ENCODE assay signal across 17 mouse cellular contexts in genomic region chr7:100463194-100463593, GRCm38 (mm10). TPM values are rescaled to one million over a fixed set of nuclear protein-coding genes. Genes with fewer than 3 reads are reported as not detected.
DNase-seq lines count a peak whose midpoint lies in the region; ATAC-seq and TF ChIP-seq lines count a peak whose summit lies in the region.
"Had no signal": no experiment of that assay in that cellular context is flagged by ENCODE, and none has a peak within 500 bp of the region (broad histone marks: within the 10 kb centered on the region; RNA-seq: fewer than 3 reads in every experiment).

No protein-coding gene starts in this region.

- H3K4me2 ChIP-seq in liver, embryonic 16.5 days (ENCODE audit: low read depth, low read length), result peak overlapping the region; percentile 74
- H3K4me2 ChIP-seq: hindbrain, embryonic 13.5 days; lung, embryonic 14.5 days had no signal

- TF ChIP-seq CTCF in gastrocnemius, adult 2 months (IDR thresholded peaks at IDR 0.05), result no peak
- TF ChIP-seq CTCF in G1E (IDR thresholded peaks at IDR 0.05; ENCODE audit: low read depth, low read length), result no peak
- no peak for TF ChIP-seq CTCF in left cerebral cortex, adult 2 months (IDR thresholded peaks at IDR 0.05)

- no peaks in the 10 kb centered on the region for H3K27me3 ChIP-seq in G1E (ENCODE audit: insufficient read depth, low read length)
- H3K27me3 ChIP-seq in liver, embryonic 16.5 days (ENCODE audit: control insufficient read depth, insufficient read depth, low read depth, low read length), result no peaks in the 10 kb centered on the region
- H3K27me3 ChIP-seq: hindbrain, embryonic 13.5 days had no signal

- no peak for DNase-seq in gastrocnemius, adult 2 months
- DNase-seq in gastrocnemius, adult 8-10 months (ENCODE audit: low spot score in 2 of 2), result no peak
- peak; percentile 63 for DNase-seq in G1E (ENCODE audit: low spot score)
- peak; percentile 87 for DNase-seq in c-Kit-positive CD71-positive TER-119-positive erythroid progenitor cells, embryonic 14.5 days (ENCODE audit: low spot score)
- no peak for DNase-seq in urinary bladder, adult 2 months (ENCODE audit: low spot score)
- DNase-seq in urinary bladder, postnatal 25 days (ENCODE audit: low spot score), result no peak
- DNase-seq in left cerebral cortex, adult 2 months (ENCODE audit: extremely low spot score in 1 of 2, low spot score in 2 of 2), result no peak
- DNase-seq: heart, adult 18-20 months; lung, embryonic 14.5 days; right cerebral cortex, postnatal 25 days; thymus, adult 2 months had no signal

- H3K9ac ChIP-seq in liver, embryonic 16.5 days (ENCODE audit: low read depth, low read length), result peak overlapping the region; percentile 88
- H3K9ac ChIP-seq: hindbrain, embryonic 13.5 days; lung, embryonic 14.5 days had no signal

- intact Hi-C loops in gastrocnemius, adult 2 months (cut with DNase I), result no loop called here
- intact Hi-C loops in left cerebral cortex, adult 2 months (cut with DNase I), result no loop called here

- ATAC-seq in G1E (ENCODE audit: extremely low read depth, insufficient number of reproducible peaks, low FRiP score, poor library complexity, severe bottlenecking), result no peak
- peak; percentile 43 for ATAC-seq in liver, embryonic 16.5 days (ENCODE audit: low read depth)
- ATAC-seq: activated CD4-positive, CD25-positive, alpha-beta regulatory T cell, adult 4 months had no signal

- peak overlapping the region; percentile 52 for H3K27ac ChIP-seq in gastrocnemius, adult 2 months
- H3K27ac ChIP-seq in liver, embryonic 16.5 days (ENCODE audit: low read length), result peak overlapping the region; percentile 100
- no peak overlapping the region for H3K27ac ChIP-seq in left cerebral cortex, adult 2 months
- H3K27ac ChIP-seq: hindbrain, embryonic 13.5 days; layer of hippocampus, adult 2 months had no signal

- WGBS in liver, embryonic 16.5 days (ENCODE audit: insufficient replicate concordance), result 16% methylated on average over 9 of the region's 9 CpGs

- H3K9me3 ChIP-seq in G1E (replicated peaks), result no peaks in the 10 kb centered on the region
- H3K9me3 ChIP-seq in liver, embryonic 16.5 days (replicated peaks; ENCODE audit: control insufficient read depth, low read length), result no peaks in the 10 kb centered on the region
- H3K9me3 ChIP-seq: hindbrain, embryonic 13.5 days had no signal

- peaks cover 72% of the 10 kb centered on the region for H3K36me3 ChIP-seq in G1E (replicated peaks)
- H3K36me3 ChIP-seq in liver, embryonic 16.5 days (ENCODE audit: control insufficient read depth, insufficient read depth), result peaks cover 6% of the 10 kb centered on the region; the same call in 1 of the 2 replicates

- peaks cover 85% of the 10 kb centered on the region for H3K4me1 ChIP-seq in G1E (ENCODE audit: insufficient read depth, low read depth, low read length)
- peaks cover 83% of the 10 kb centered on the region for H3K4me1 ChIP-seq in liver, embryonic 16.5 days (ENCODE audit: control insufficient read depth, low read depth, low read length)

- H3K4me3 ChIP-seq in gastrocnemius, adult 2 months, result no peak overlapping the region
- H3K4me3 ChIP-seq in G1E (ENCODE audit: low read depth, low read length), result no peak overlapping the region; the same call in 1 of the 2 replicates
- peak overlapping the region; percentile 70 for H3K4me3 ChIP-seq in liver, embryonic 16.5 days (ENCODE audit: low read depth, low read length)
- H3K4me3 ChIP-seq in left cerebral cortex, adult 2 months, result no peak overlapping the region
- H3K4me3 ChIP-seq: hindbrain, embryonic 13.5 days; layer of hippocampus, adult 2 months; myocyte had no signal

RNA-seq across cellular contexts. Expression of gene Ucp3, which starts 9.6 kb away (rescaled TPM):
- 100 to 1,000 TPM; 141 to 174 TPM for total RNA-seq in gastrocnemius, adult 2 months (2021)
- 100 to 1,000 TPM in 2 of 4 experiments, 10 to 100 TPM in 2; 88.7 to 109 (median 102) TPM for total RNA-seq in gastrocnemius, adult 8-10 months (2022)
- total RNA-seq in G1E (2014; fragmentation: Nextera tagmentation) (not detected in 2 replicates), G1E (2017) (0.33 TPM in 1 of 2 replicates, not detected in the other)
- not detected in 2 replicates for polyA plus RNA-seq in G1E (2012)
- 0.05 and 0.08 TPM in 2 replicates for polyA plus RNA-seq in liver, embryonic 16.5 days (2015; fragmentation: Nextera tagmentation; extraction: Ambion mirVana)
- polyA plus RNA-seq in urinary bladder, adult 2 months (2012; rRNA removed), result 0.49 and 1.3 TPM in 2 replicates
- total RNA-seq in left cerebral cortex, adult 2 months (2021), result 1 to 10 TPM; 2.9 TPM
- total RNA-seq: common myeloid progenitor, adult 5-6 weeks had no signal
- polyA plus RNA-seq: activated CD4-positive, CD25-positive, alpha-beta regulatory T cell, adult 4 months; hindbrain, embryonic 13.5 days; lung, embryonic 14.5 days had no signal

RNA-seq across cellular contexts. Expression of gene Ucp2, which starts 29.9 kb away (rescaled TPM):
- 10 to 100 TPM; 17.4 to 27.2 TPM for total RNA-seq in gastrocnemius, adult 2 months (2021)
- 10 to 100 TPM in 2 of 4 experiments, 1 to 10 TPM in 2; 6.3 to 15.0 (median 12.0) TPM for total RNA-seq in gastrocnemius, adult 8-10 months (2022)
- 688 and 701 TPM in 2 replicates for total RNA-seq in G1E (2014; fragmentation: Nextera tagmentation)
- total RNA-seq in G1E (2017), result 142 and 164 TPM in 2 replicates
- polyA plus RNA-seq in G1E (2012), result 838 and 989 TPM in 2 replicates
- polyA plus RNA-seq in liver, embryonic 16.5 days (2015; fragmentation: Nextera tagmentation; extraction: Ambion mirVana), result 722 and 766 TPM in 2 replicates
- 209 and 247 TPM in 2 replicates for polyA plus RNA-seq in urinary bladder, adult 2 months (2012; rRNA removed)
- total RNA-seq in left cerebral cortex, adult 2 months (2021), result 10 to 100 TPM; 69.0 to 79.3 TPM

RNA-seq across cellular contexts. Expression of gene Dnajb13, which starts 51.6 kb away (rescaled TPM):
- total RNA-seq in gastrocnemius, adult 2 months (2021), result not detected
- under 1 TPM in 1 of 4 experiments, not detected in 3; 0.13 TPM for total RNA-seq in gastrocnemius, adult 8-10 months (2022)
- total RNA-seq in G1E (2014; fragmentation: Nextera tagmentation), result not detected in 2 replicates
- total RNA-seq in G1E (2017), result 0.16 and 0.35 TPM in 2 replicates
- not detected in 2 replicates for polyA plus RNA-seq in G1E (2012)
- polyA plus RNA-seq in liver, embryonic 16.5 days (2015; fragmentation: Nextera tagmentation; extraction: Ambion mirVana), result 3.0 and 4.4 TPM in 2 replicates
- 1.1 and 1.7 TPM in 2 replicates for polyA plus RNA-seq in urinary bladder, adult 2 months (2012; rRNA removed)
- under 1 TPM; 0.28 to 0.50 TPM for total RNA-seq in left cerebral cortex, adult 2 months (2021)

Comparison
In these comparisons a context has a peak if more than half of its experiments do, and no peak if none do; other contexts are left out.
1. DNase-seq: peak in G1E (single experiment) and c-Kit-positive CD71-positive TER-119-positive erythroid progenitor cells, embryonic 14.5 days (single experiment); none in gastrocnemius, adult 2 months (single experiment), gastrocnemius, adult 8-10 months (0 of 2), urinary bladder, adult 2 months (single experiment), urinary bladder, postnatal 25 days (single experiment) and left cerebral cortex, adult 2 months (0 of 2).
2. RNA of gene Ucp3, which starts 9.6 kb away (total RNA-seq): 141 to 174 TPM in gastrocnemius, adult 2 months and 88.7 to 109 TPM in gastrocnemius, adult 8-10 months; 2.9 TPM in left cerebral cortex, adult 2 months and 0.33 TPM in G1E; every median in the first group is over 10 times any median in the second.